Mouse (Mus musculus) cortical plate, adult 2 months (tissue): ENCODE measurements around the gene Med13.

Source experiments
- CTCF ChIP-seq: fragments of 200-500 bp; IDR thresholded peaks from 2 replicates; pipeline ENCODE4 v1.5.1; 2011; ENCODE audit warnings: mild to moderate bottlenecking, control low read depth, low read length; ENCODE audit not compliant: insufficient read depth; ENCODE audit errors: extremely low read depth
- POLR2A ChIP-seq: fragments of 200-500 bp; IDR thresholded peaks from 2 replicates; pipeline ENCODE4 v1.6.1; 2011; ENCODE audit warnings: mild to moderate bottlenecking, low read length, control low read depth; ENCODE audit not compliant: insufficient read depth; ENCODE audit errors: extremely low read depth

DNA sequence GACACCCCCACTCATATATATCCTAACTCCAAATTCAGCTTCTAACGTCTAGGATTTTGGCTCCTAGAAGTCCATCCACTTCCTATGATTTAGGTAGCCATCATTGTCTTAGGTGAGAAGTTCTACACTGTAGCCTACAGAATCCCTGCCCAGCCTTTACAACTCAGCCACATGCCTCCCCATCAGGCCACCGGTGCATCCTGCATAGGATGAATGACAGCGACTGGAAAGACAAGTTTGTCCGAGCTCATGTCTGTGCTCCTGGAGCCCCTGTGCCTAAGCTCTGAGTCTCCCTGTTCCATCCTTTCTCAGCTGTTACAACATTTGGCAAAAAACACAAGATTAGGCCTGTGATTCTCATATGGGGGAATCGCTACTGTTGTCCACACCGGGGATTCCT, 17.7 kb upstream of the Med13 start:
- TF ChIP-seq CTCF (no peak), POLR2A (no peak)
